Mouse (Mus musculus) common myeloid progenitor, adult 5-6 weeks (primary cell): ENCODE measurements around the gene Kalrn. TPM values are rescaled to one million over a fixed set of nuclear protein-coding genes. Genes with fewer than 3 reads are reported as not detected.

Experiments
- ATAC-seq: replicated peaks from 2 replicates; pipeline ENCODE4 v1.8.0; 2016; ENCODE audit warnings: low read depth, mild to moderate bottlenecking, moderate TSS enrichment, inconsistent platforms; ENCODE audit not compliant: poor library complexity, severe bottlenecking
- total RNA-seq: library from RNA; stranded (forward); fragments of 200-1000, 187-1606 nt; gene quantifications from 2 replicates; pipeline ENCODE4 v1.2.3, GENCODE M21; 2017

Kalrn gene
- total RNA-seq, 1 experiment from 2014 or later, result 7.3 TPM

GRCm38 (mm10) chr16:33983712-33984111, 589.6 kb downstream of the Kalrn start:
- no peak for ATAC-seq

GRCm38 (mm10) chr16:33979855-33980254, 593.5 kb downstream of the Kalrn start:
- no peak for ATAC-seq

- peak; percentile 48; the same call in 1 of the 2 replicates for ATAC-seq
Measured at GRCm38 (mm10) chr16:33967283-33967640, 606.1 kb downstream of the Kalrn start.

GRCm38 (mm10) chr16:33966538-33967282, 606.6 kb downstream of the Kalrn start, which contains the start of gene Umps:
TSS of gene Umps (minus strand) at chr16:33967038.
- peak; percentile 90 for ATAC-seq

GRCm38 (mm10) chr16:33965878-33966537, 607.3 kb downstream of the Kalrn start:
- ATAC-seq, result no peak

GRCm38 (mm10) chr16:33963509-33963908, 609.8 kb downstream of the Kalrn start:
- ATAC-seq, result no peak

GRCm38 (mm10) chr16:33954793-33955192, 618.5 kb downstream of the Kalrn start:
- ATAC-seq, result peak; percentile 55

GRCm38 (mm10) chr16:33953008-33953407, 620.3 kb downstream of the Kalrn start:
- no peak for ATAC-seq

GRCm38 (mm10) chr16:33950830-33951229, 622.5 kb downstream of the Kalrn start:
- ATAC-seq, result peak; percentile 82

GRCm38 (mm10) chr16:33950386-33950785, 622.9 kb downstream of the Kalrn start:
- no peak for ATAC-seq

GRCm38 (mm10) chr16:33947664-33948571, 625.4 kb downstream of the Kalrn start:
- ATAC-seq, result no peak

GRCm38 (mm10) chr16:33946021-33946420, 627.3 kb downstream of the Kalrn start:
- no peak for ATAC-seq

GRCm38 (mm10) chr16:33944772-33945171, 628.6 kb downstream of the Kalrn start:
- no peak for ATAC-seq

GRCm38 (mm10) chr16:33944126-33944525, 629.2 kb downstream of the Kalrn start:
- no peak for ATAC-seq

- ATAC-seq, result no peak
Measured at GRCm38 (mm10) chr16:33943388-33943787, 629.9 kb downstream of the Kalrn start.

GRCm38 (mm10) chr16:33942341-33942740, 631.0 kb downstream of the Kalrn start:
- ATAC-seq, result no peak

- ATAC-seq, result peak; percentile 48
Measured at GRCm38 (mm10) chr16:33941271-33941781, 632.0 kb downstream of the Kalrn start.

GRCm38 (mm10) chr16:33940095-33940494, 633.2 kb downstream of the Kalrn start:
- no peak for ATAC-seq

GRCm38 (mm10) chr16:33939636-33940035, 633.7 kb downstream of the Kalrn start:
- no peak for ATAC-seq

GRCm38 (mm10) chr16:33939133-33939531, 634.2 kb downstream of the Kalrn start:
- no peak for ATAC-seq
